Mouse (Mus musculus) MEL (cell line): Measurements from ENCODE around the gene Pcbp2. TPM values are rescaled to one million over a fixed set of nuclear protein-coding genes. Genes with fewer than 3 reads are reported as not detected.

Experiments
- DNase-seq: peaks from one replicate; pipeline ENCODE4 v3.0.0; 2011; ENCODE audit warnings: low read depth, low spot score
- H3K27ac ChIP-seq: 2 replicates; pipeline ENCODE4 v1.5.1; 2012; ENCODE audit warnings: low read depth, mild to moderate bottlenecking, control low read depth, low read length, moderate library complexity; ENCODE audit not compliant: control insufficient read depth
- H3K27me3 ChIP-seq, 2 experiments: fragments of 150-350 bp in 1 of 2; sonication (generic) in 1 of 2; 2 replicates each; pipeline ENCODE4 v1.6.1; 2012; ENCODE audit warnings: low read length in 2 of 2, mild to moderate bottlenecking in 2 of 2, improper control_type of control experiment in 1 of 2, moderate library complexity in 1 of 2; ENCODE audit not compliant: insufficient read depth in 2 of 2, control insufficient read depth in 1 of 2
- H3K36me3 ChIP-seq, 2 experiments: 2 replicates each; pipeline ENCODE4 v1.6.1; 2012 to 2014; ENCODE audit warnings: low read length in 2 of 2, improper control_type of control experiment in 1 of 2, inconsistent platforms in 1 of 2, mild to moderate bottlenecking in 1 of 2; ENCODE audit not compliant: insufficient read depth in 2 of 2, control insufficient read depth in 1 of 2
- H3K4me1 ChIP-seq, 2 experiments: fragments of 150-350 bp in 1 of 2; sonication (generic) in 1 of 2; 2 replicates each; pipeline ENCODE4 v1.6.1; 2012; ENCODE audit warnings: low read length in 2 of 2, improper control_type of control experiment in 1 of 2, mild to moderate bottlenecking in 1 of 2; ENCODE audit not compliant: insufficient read depth in 2 of 2, control insufficient read depth in 1 of 2
- H3K4me3 ChIP-seq, 2 experiments: fragments of 150-350 bp in 1 of 2; sonication (generic) in 1 of 2; 2 replicates each; pipeline ENCODE4 v1.5.1; 2012; ENCODE audit warnings: low read depth in 2 of 2, low read length in 2 of 2, mild to moderate bottlenecking in 2 of 2, moderate library complexity in 2 of 2, control low read depth in 1 of 2, improper control_type of control experiment in 1 of 2; ENCODE audit not compliant: control insufficient read depth in 1 of 2, insufficient read depth in 1 of 2
- H3K79me2 ChIP-seq: 2 replicates; pipeline ENCODE4 v1.6.1; 2012; ENCODE audit warnings: mild to moderate bottlenecking, low read length, moderate library complexity; ENCODE audit not compliant: control insufficient read depth, poor library complexity, insufficient read depth
- H3K9ac ChIP-seq: 2 replicates; pipeline ENCODE4 v1.6.1; 2012; ENCODE audit warnings: low read depth, mild to moderate bottlenecking, control low read depth, low read length, moderate library complexity; ENCODE audit not compliant: control insufficient read depth, poor library complexity, severe bottlenecking
- H3K9me3 ChIP-seq: fragments of 150-350 bp; sonication (generic); replicated peaks from 2 replicates; pipeline ENCODE4 v1.6.1; 2012; ENCODE audit warnings: mild to moderate bottlenecking, low read length, improper control_type of control experiment, moderate library complexity; ENCODE audit not compliant: insufficient read depth
- BHLHE40 ChIP-seq: IDR thresholded peaks from 2 replicates; pipeline ENCODE4 v1.6.1; 2012; ENCODE audit warnings: low read depth, mild to moderate bottlenecking, inconsistent platforms, low read length, improper control_type of control experiment, borderline replicate concordance
- E2F4 ChIP-seq: IDR thresholded peaks from 2 replicates; pipeline ENCODE4 v1.6.1; 2011; ENCODE audit warnings: low read depth, low read length, improper control_type of control experiment, borderline replicate concordance
- KAT2A ChIP-seq: conservative IDR thresholded peaks from 2 replicates; pipeline ENCODE4 v1.6.1; 2012; ENCODE audit warnings: low read depth, low read length, improper control_type of control experiment, inconsistent platforms
- MAX ChIP-seq: IDR thresholded peaks from 2 replicates; pipeline ENCODE4 v1.6.1; 2011; ENCODE audit warnings: low read length, improper control_type of control experiment
- MEF2A ChIP-seq: IDR thresholded peaks from 2 replicates; pipeline ENCODE4 v1.6.1; 2014; ENCODE audit warnings: low read depth, mild to moderate bottlenecking, inconsistent platforms, low read length, improper control_type of control experiment; ENCODE audit not compliant: poor library complexity, insufficient replicate concordance, severe bottlenecking; ENCODE audit errors: extremely low read depth
- MXI1 ChIP-seq: IDR thresholded peaks from 2 replicates; pipeline ENCODE4 v1.6.1; 2011; ENCODE audit warnings: mild to moderate bottlenecking, low read depth, low read length, improper control_type of control experiment
- NELFE ChIP-seq: IDR thresholded peaks from 2 replicates; pipeline ENCODE4 v1.6.1; 2011; ENCODE audit warnings: low read depth, low read length, improper control_type of control experiment
- NRF1 ChIP-seq: IDR thresholded peaks from 2 replicates; pipeline ENCODE4 v1.6.1; 2014; ENCODE audit warnings: low read depth, mild to moderate bottlenecking, inconsistent platforms, low read length, improper control_type of control experiment, moderate library complexity; ENCODE audit not compliant: poor library complexity, insufficient read depth, severe bottlenecking
- POLR2AphosphoS2 ChIP-seq: IDR thresholded peaks from 2 replicates; pipeline ENCODE4 v1.6.1; 2011; ENCODE audit warnings: low read length, improper control_type of control experiment
- RCOR1 ChIP-seq: IDR thresholded peaks from 2 replicates; pipeline ENCODE4 v1.6.1; 2012; ENCODE audit warnings: low read depth, mild to moderate bottlenecking, inconsistent platforms, low read length, improper control_type of control experiment
- USF2 ChIP-seq, 2 experiments: IDR thresholded peaks; 2 replicates each; pipeline ENCODE4 v1.6.1; 2011 to 2012; ENCODE audit warnings: improper control_type of control experiment in 2 of 2, low read length in 2 of 2, borderline replicate concordance in 1 of 2, inconsistent platforms in 1 of 2, low read depth in 1 of 2, mild to moderate bottlenecking in 1 of 2; ENCODE audit not compliant: insufficient read depth in 1 of 2
- ZC3H11A ChIP-seq: IDR thresholded peaks from 2 replicates; pipeline ENCODE4 v1.6.1; 2012; ENCODE audit warnings: low read depth, mild to moderate bottlenecking, inconsistent platforms, low read length, improper control_type of control experiment
- ZMIZ1 ChIP-seq: IDR thresholded peaks from 2 replicates; pipeline ENCODE4 v1.6.1; 2012; ENCODE audit warnings: low read depth, mild to moderate bottlenecking, inconsistent platforms, low read length, improper control_type of control experiment, moderate library complexity
- polyA plus RNA-seq, 2 experiments: library from polyadenylated mRNA; stranded (reverse) in 1 of 2; unstranded in 1 of 2; fragments of >175 nt in 1 of 2; fragments of >200 nt in 1 of 2; gene quantifications; 2 replicates each; pipeline versions ENCODE4 v1.2.1 to v1.2.4; 2012; ENCODE audit warnings: low replicate concordance in 2 of 2, low read depth in 1 of 2; ENCODE audit not compliant: insufficient read length in 2 of 2, insufficient read depth in 1 of 2, missing spikeins in 1 of 2
- total RNA-seq: library from RNA; depleted of rRNA; stranded (reverse); fragments of 300-350 nt; gene quantifications from 2 replicates; pipeline ENCODE4 v1.2.3, GENCODE M21; 2012

The Pcbp2 gene
- total and polyA plus RNA-seq, 3 experiments, result 359 to 2,091 (median 977) TPM

DNA sequence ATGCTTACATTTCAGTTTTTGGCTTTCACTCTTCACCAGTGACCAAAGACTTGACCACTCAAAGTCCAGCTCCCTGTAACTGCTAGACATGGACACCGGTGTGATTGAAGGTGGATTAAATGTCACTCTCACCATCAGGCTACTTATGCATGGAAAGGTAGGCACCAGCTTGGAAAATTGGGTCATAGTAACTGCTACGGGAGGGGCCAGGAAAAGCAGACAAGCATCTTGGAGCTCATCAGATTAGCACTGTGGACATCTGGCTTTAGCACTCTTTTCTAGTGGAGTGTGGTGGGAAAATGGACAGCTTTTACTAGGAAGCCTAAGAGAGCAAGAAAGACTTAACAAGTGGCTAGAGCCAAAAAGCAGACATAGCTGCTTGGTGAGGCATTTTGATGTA is 2.9 kb downstream of the Pcbp2 start:
- no peak overlapping the region for H3K4me3 ChIP-seq
- no peak overlapping the region for H3K27ac ChIP-seq
- H3K36me3 ChIP-seq, result peaks cover 43 to 46% of the 10 kb centered on the region in 2 experiments
- DNase-seq, result no peak
- peaks cover 6 to 9% of the 10 kb centered on the region in 2 experiments; a peak in 2 of 4 replicates for H3K4me1 ChIP-seq
- TF ChIP-seq RCOR1, result no peak
- no peak for TF ChIP-seq MAX
- TF ChIP-seq NRF1, result 0 out of 2 replicates have a peak, but pooled peaks have one; percentile 8
- no peak for TF ChIP-seq KAT2A
- peaks cover 47% of the 10 kb centered on the region for H3K79me2 ChIP-seq
- H3K9me3 ChIP-seq, result no peaks in the 10 kb centered on the region
- H3K27me3 ChIP-seq, result no peaks in the 10 kb centered on the region
- peak overlapping the region; percentile 22; the same call in 1 of the 2 replicates for H3K9ac ChIP-seq

DNA sequence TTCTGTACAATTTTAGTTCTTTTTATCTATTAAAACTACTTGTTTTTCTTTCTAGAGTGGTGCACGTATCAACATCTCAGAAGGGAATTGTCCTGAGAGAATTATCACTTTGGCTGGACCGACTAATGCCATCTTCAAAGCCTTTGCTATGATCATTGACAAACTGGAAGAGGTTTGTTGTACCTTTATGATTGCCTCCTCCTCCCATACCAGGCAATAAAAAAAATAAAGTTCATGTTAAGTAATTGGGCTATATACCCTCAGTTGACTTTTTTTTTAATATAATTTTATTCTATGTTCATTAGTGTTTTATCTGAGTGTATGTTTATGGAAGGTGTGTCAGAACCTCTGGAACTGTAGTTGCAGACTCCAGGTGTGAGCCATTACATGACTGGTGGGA is 4.2 kb downstream of the Pcbp2 start:
- DNase-seq, result no peak
- no peak overlapping the region for H3K27ac ChIP-seq
- no peaks in the 10 kb centered on the region for H3K27me3 ChIP-seq
- peaks cover 40 to 57% of the 10 kb centered on the region in 2 experiments for H3K36me3 ChIP-seq
- H3K4me1 ChIP-seq, result peaks cover 6 to 9% of the 10 kb centered on the region in 2 experiments; a peak in 2 of 4 replicates
- H3K9ac ChIP-seq, result no peak overlapping the region
- no peak overlapping the region for H3K4me3 ChIP-seq
- no peaks in the 10 kb centered on the region for H3K9me3 ChIP-seq
- peaks cover 49% of the 10 kb centered on the region for H3K79me2 ChIP-seq
- TF ChIP-seq MEF2A, result no peak
- TF ChIP-seq ZC3H11A, result no peak
- no peak for TF ChIP-seq E2F4
- no peak for TF ChIP-seq BHLHE40
- no peak for TF ChIP-seq ZMIZ1
- TF ChIP-seq, all 39 proteins: peak for 0

DNA sequence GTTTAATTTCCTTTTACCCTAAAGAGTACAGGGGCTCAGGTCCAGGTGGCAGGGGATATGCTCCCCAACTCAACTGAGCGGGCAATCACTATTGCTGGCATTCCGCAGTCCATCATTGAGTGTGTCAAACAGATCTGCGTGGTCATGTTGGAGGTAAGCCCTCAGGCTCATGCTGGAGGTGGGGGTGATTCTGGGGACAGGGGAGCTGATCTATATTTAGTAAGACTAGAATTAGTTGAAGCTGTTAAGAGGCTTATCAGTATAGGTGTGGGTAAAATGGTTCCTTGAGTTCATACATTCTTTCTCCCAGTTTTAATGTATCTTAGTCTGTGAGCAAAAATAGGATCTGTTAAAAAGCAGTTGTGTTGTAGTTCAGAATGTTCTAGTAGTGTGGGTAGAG is 12.8 kb downstream of the Pcbp2 start:
- Histone ChIP-seq H3K36me3 (peaks cover 23 to 73% of the 10 kb centered on the region in 2 experiments), H3K4me1 (no peaks in the 10 kb centered on the region), H3K27ac (no peak overlapping the region), H3K9ac (no peak overlapping the region), H3K27me3 (no peaks in the 10 kb centered on the region), H3K9me3 (no peaks in the 10 kb centered on the region), H3K79me2 (peaks cover 31% of the 10 kb centered on the region), H3K4me3 (no peak overlapping the region)
- TF ChIP-seq NELFE (no peak), POLR2AphosphoS2 (0 out of 2 replicates have a peak, but pooled peaks have one; percentile 34), USF2 (IDR thresholded peaks at IDR 0.05; ENCODE audit: borderline replicate concordance in 1 of 2, insufficient read depth in 1 of 2, low read depth in 1 of 2, low read length in 2 of 2) (0 out of 4 replicates have a peak, but pooled peaks of 1 of the 2 experiments have one; percentile 7), MXI1 (no peak)
- no peak for DNase-seq
